Mouse (Mus musculus): ENCODE data around the gene Tsga10ip.
"Not testable (repeated sequence)": the region's sequence is repeated elsewhere in the genome, so short reads cannot be mapped to it uniquely, and the experiment has no call there.

Tsga10ip gene

DNA sequence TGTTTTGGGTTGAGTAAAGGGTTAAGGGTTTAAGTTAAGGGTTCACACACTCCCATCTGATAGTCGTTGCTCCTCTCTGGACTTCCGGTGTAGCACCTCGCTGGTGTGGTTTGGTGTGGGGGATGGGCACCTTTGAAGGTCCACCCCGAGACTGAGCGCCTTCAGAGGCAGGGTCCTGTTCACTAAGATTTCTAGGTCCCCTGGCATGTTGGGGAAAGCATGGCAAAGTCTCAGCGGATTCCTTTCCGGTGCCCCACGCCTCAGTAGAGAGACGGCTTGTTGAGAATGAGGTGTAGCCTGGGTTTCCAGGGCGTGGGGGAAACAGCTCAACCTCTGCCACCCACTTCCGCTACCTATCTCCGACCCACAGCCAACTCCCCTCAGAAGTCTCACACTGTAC is 12.7 kb downstream of the Tsga10ip start:
- no peak for DNase-seq (ENCODE audit: low read depth, low spot score)

DNA sequence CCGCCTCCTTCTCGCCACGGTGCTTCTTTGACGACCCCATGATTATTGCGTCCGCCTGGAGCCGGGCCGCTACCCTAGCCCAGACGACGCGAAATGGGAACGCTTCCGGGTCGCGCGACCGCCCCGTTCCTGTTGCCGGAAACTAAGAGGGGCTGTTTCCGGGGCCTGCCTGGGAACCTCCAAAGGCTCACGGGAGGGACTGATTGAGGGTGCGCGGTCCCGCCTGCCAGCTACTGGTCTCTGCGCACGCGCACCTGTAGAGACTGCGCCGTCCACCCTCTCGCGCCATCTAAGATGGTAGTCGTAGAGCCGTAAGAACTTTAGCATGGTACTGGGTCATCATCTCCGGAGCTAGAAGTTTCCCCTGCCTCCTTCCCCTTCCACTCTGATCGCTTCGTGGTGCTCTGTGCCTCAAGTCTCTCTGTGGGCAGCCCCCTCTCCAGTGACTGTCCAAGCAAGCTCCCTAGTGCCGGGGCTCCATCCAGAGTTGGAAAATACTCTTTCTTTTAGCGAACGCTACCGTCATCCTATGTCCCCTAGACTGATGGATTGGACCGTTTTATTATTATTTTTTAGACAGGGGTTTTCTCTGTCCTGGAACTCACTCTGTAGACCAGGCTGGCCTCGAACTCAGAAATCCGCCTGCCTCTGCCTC is 13.6 kb downstream of the Tsga10ip start, which contains the start of gene Sart1:
Gene Sart1 (minus strand): TSS at position 116 of the 655 bp plus-strand sequence.
- peak; percentile 94 for DNase-seq (ENCODE audit: low read depth, low spot score)

DNA sequence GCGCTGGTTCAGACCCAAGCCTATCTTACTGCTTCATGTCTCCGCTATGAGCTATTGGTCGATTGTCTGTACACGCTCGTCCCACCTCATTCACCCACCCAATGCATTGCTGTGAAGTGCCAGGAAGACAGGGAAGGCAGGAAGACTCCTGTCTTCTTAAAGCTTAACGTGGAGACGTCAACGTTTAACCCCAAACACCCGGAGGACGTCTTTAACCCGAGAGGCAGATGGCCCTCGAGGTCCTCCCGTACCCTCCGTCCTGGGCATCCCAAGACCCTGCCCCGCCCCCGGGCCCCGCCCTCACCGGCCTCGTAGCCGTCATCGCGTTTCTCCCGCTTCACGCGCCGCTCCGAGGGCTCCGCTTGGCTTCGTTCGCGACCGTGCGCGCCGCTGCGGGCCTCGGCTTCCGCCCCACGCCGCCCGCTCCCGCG is 14.3 kb downstream of the Tsga10ip start:
- no peak for DNase-seq (ENCODE audit: low read depth, low spot score)

DNA sequence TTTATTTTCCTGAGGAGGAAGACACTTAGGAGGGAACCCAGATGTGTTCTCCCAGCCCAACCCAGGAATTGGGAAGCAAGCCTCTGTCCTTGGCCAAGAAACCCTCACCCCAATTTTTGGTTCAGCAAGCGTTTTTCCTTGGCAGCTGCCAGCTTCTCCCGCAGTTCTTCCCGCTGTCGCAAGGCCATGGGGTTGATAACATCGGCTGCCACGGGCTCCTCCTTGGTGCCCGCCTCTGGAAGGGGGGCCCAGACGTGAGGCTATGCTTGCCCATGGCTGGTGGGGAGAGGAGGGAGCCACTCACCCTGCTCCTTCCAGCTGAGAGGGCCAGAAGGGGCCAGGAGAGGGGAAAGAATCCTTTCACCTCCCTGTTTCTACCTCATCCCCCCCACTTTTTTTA is 17.6 kb downstream of the Tsga10ip start:
- DNase-seq (ENCODE audit: low read depth, low spot score), result no peak

DNA sequence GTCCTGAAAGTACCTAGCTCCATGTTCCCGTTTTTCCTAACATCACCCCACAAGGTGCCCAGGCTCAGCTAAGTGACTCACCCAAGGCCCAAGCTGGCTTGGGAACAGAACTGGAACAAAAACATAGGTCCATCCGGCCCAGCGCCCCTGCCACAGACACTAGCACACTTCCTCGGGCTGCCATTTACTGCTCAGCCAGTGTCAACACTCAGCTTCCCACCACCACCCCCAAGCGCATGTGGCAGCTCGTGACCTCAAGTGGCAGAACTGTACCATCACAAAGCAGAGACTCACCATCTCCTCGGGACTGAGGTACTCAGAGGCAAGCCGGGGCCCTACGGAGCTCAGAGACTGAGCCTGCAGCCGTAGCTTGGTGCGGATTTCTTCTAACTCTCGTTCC is 19.0 kb downstream of the Tsga10ip start:
- DNase-seq (ENCODE audit: low read depth, low spot score), result no peak

DNA sequence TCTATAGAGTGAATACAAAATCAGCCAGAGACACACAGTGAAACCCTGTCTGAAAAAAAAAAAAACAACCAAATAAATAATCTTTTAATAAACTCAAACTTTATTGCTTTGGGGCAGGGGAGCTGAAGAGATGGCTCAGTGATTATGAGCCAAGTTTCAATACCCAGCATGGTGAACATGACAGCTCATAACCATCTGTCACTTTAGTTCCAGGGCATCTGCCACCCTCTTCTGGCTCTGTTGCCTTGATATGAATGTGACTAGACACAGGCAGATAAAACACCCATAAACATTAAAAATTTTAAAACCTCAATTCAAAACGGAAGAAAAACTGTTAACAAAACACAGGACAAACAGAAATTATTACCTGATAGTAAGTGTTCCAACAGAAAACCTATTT is 24.9 kb downstream of the Tsga10ip start:
- DNase-seq (ENCODE audit: low read depth, low spot score), result no peak

DNA sequence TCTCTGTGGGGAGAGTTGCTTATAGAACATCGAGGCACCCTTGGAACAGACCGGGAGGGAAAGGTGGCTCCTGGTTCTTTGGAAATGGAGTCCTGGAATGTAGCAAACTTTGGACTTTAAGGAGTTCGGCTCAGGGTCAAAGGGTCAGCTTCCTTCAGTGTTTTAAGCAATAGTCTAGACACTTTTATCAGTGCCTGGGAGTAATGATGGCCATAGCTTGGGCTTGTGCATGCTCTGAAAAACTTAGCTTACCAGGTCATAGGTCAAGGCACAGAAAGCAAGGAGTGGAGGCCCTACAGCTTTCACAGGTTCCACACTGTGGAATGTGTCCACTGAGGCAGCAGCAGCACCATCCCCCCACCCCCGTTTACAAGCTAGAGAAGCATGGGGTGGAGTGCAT is 27.6 kb downstream of the Tsga10ip start:
- DNase-seq (ENCODE audit: low read depth, low spot score), result no peak

DNA sequence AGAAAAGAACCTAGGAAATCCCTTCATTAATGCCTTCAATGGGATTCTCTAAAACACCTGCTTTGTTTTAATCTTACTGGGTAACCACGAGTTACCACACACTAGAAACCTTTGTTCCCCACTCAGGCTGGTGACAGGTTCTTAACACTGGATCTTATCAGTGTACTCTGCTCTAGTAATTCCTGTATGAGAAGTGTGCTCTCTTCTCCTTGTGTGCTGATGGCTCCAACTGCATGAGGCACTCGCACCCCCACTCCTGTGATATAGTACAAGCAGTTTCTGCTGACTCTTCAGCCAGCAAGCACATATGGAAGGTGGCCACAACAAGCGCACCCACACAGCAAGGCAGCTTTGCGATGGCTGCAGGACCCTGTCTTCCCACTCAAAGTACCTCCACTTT is 28.1 kb downstream of the Tsga10ip start:
- DNase-seq (ENCODE audit: low read depth, low spot score), result no peak

DNA sequence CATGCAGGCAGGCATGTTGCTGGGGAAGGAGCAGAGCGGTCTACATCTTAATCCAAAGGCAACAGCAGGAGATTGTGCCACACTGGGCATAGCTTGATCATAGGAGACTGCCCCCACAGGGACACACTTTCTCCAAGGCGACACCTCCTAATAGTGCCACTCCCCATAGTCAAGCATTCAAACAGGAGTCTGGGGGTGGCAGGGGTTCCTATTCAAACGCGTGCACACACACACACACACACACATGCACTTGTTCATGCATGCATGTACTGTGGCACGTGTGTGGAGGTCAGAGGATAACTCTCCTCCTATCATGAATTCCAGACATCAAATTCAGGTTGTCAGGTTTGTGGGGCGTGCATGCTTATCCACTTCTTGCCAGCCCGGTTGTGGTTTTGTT is 29.6 kb downstream of the Tsga10ip start:
- DNase-seq (ENCODE audit: low read depth, low spot score), result no peak

DNA sequence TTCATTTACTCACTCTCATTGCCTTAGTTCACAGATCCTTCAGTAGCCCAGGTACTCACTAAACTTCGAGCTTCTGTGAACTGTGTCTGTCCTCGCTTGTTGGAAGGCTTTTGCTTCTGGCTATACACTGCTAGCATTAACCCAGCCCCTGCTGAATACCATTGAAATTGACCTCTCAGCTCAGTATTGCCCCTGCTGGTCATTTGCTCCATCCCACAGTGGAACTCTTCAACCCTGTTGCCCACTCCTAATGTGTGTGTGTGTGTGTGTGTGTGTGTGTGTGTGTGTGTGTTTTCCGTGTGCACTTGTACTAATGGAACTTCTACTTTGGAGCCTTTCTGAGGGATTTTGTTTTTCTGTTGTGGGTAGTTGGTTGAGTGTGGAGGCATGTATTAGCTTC is 31.4 kb downstream of the Tsga10ip start:
- no peak for DNase-seq (ENCODE audit: low read depth, low spot score)

DNA sequence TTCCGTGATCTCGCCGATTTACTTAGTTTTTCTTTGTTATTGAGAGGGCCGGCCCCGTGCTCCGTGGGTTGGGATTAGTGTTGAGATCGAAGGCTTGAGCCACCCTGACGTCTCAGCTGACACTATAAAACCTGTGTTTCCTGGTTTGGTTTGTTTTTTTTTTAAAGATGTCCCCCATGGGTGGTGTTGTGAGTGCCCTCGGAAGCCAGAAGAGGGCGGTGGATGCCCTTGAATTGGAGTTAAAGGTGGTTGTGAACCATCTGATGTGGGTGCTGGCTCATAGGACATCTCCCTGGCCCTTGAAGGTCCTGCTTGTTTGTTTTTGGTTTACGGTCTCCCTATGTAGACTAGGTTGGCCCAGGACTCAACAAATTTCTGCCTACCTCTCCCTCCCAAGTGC is 34.9 kb downstream of the Tsga10ip start:
- DNase-seq (ENCODE audit: low read depth, low spot score), result no peak

DNA sequence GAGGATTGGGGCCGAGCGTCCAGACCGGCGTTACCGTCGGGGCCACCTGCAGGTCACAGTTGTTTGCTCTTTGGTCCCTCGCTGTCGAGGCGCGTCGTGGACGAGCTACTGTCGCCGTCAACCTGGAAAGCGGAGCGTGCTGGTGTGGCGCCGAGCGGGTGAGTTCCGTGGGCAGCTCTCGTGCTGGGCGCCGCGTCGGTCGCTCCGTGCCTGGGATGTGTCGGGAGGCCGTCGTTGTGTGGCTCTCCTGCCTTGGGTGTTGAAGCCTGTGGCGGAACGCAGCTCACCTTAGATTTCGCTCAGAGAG is 35.3 kb downstream of the Tsga10ip start, which contains the start of gene Banf1:
Gene Banf1 (minus strand): TSS at position 116 of the 307 bp plus-strand sequence.
- no peak for DNase-seq (ENCODE audit: low read depth, low spot score)

DNA sequence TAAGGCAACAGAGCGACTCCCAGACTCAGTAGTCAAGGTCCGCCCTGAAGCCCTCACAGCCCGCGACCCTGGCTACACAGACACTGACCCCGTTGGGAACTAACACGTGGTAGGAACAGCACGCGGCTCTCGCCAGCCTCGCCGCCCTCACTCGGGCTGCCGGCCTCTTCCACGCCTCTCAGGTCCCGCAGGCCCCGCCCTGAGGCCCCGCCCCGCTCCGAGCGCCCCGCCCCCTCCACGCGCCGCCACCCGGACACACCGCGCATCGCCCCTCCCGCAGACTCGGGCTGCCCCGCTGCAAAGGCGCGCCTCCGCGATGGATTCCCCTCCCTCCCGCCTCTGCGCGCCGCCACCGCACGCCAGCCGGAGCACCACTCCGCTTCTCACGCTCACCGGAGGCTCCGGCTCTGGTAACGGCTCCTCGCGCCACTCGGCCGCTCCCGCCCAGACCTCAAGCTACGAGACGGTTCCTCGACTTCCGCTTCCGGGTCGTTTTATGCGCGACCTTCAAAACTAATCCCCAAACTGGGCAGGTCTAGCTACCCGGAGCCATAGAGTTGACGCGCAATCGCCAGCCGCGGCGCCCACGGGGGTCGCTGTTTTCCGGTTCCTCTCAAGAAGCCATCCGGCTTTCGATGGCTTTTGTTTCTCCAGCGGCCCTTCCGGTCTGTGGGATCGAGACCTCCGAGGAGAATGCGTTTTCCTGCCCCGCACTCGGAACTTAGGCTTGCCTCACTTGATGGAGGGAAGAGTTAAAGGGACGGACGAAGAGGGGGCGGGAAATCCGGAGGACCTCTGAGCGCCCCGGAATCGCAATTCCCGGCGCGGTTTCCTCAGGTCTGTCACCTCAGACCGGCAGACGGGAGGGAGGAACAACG is 35.9 kb downstream of the Tsga10ip start, which contains the start of gene Eif1ad:
Gene Eif1ad (plus strand): TSS at position 567 of the 878 bp plus-strand sequence.
- peak; percentile 96 for DNase-seq (ENCODE audit: low read depth, low spot score)

DNA sequence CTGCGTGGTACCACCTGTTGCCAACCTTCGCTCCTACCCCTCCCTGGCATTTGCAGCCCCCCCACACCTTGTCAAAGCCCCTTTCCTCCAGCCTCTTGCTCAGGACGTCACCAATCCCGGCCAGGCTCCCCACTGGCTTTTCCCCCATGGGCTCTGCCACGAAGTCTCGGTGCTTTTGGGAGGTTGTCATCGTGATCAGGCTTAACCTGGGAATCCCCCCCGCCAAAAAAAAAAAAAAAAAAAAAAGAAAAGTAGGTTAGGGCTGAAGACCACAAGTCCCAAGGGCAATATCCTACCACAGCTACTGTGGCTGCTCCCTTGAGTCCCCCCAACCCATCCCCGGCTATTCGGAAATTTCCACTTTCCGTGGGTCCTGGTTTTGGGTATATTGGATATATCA is 36.6 kb downstream of the Tsga10ip start:
- no peak for DNase-seq (ENCODE audit: low read depth, low spot score)

DNA sequence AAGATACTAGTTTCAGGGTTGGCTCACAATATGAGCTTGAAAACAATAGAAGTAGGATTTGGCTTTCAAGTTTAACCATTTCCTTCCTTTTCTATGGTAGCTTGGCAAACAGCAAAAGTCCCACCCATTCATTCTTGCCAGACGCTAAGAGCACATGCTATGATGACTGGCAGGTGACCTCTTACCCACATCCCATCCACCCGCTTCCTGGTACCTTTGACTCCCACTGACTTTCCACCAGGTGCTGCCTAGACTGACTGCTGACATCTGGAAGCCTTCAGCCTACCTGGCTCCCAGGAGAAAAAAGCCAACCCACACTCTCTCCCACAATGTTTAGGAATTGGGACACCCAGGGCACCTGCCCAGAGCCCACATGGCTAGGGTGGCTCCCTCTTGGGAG is 38.2 kb downstream of the Tsga10ip start:
- DNase-seq (ENCODE audit: low read depth, low spot score), result no peak

DNA sequence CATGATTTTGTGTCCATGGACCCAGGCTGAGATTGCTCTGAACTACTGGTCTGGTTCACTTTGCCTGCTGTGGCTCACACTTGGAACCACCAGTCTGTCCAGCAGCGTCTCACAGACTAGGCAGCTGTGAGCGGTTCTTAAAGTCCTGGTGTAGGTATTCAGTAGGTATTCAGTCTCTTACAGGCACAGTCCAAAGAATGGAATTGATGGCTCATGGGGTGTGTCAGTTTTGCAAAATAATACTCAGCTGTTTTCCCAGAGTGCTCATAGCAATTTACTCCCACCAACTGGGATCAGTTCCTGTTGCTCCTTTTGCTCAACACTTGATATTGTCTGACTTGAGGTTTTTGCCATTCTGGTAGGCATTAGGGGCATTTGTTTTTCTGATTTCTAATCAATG is 40.1 kb downstream of the Tsga10ip start:
- DNase-seq (ENCODE audit: low read depth, low spot score), result no peak

DNA sequence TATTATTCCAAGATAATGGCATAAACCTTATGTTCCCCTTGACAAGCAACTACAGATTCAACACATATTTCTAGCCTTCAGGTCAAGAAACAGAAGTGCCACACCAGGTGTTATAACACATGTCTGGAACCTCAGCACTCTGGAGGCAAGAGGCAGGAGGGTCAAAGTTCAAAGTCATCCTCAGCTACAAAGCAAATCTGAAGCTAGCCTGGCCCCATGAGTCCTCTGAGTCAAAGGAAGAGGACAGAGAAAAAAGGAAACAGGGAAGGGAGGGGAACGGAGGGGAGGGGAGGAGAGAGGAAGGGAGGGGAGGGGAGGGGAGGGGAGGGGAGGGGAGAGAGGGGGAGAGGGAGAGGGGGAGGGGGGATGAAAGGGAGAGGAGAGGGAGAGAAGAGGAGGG is 46.2 kb downstream of the Tsga10ip start:
- no peak for DNase-seq (ENCODE audit: low read depth, low spot score)

DNA sequence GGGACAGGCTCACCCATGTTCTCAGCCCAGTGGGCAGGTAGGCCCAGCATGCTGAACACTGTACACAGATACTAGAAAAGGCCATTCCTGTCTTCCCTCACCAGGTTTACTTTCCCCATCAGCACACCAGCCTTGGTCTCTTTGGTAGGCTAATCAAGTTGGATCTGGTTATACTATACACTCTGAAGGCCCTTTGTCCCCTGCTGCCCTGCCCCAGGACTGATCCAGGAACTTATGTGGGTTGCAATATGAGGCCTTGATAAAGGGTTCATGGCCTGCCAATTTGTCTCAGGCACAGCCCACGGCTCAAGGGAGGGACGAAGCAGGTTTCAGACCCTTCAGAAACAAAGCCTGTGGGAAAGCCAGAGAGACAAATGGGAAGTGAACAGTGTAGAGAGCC is 48.7 kb downstream of the Tsga10ip start:
- DNase-seq (ENCODE audit: low read depth, low spot score), result no peak

DNA sequence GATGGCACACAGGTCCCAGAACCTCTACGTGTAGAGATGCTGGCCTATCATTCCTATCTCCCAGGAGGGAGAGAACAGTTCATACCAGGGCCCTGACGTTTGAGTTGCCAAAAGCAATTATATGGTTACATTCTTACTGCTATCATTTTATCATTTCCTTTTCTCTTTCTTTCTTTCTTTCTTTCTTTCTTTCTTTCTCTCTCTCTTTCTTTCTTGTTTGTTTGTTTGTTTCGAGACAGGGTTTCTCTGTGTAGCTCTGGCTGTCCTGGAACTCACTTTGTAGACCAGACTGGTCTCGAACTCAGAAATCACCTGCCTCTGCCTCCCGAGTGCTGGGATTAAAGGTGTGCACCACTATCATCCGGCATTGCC is 52.8 kb downstream of the Tsga10ip start, which contains the start of gene Cst6:
Gene Cst6 (minus strand): TSS at position 73 of the 372 bp plus-strand sequence.
- not testable (repeated sequence) for DNase-seq (ENCODE audit: low read depth, low spot score)

DNA sequence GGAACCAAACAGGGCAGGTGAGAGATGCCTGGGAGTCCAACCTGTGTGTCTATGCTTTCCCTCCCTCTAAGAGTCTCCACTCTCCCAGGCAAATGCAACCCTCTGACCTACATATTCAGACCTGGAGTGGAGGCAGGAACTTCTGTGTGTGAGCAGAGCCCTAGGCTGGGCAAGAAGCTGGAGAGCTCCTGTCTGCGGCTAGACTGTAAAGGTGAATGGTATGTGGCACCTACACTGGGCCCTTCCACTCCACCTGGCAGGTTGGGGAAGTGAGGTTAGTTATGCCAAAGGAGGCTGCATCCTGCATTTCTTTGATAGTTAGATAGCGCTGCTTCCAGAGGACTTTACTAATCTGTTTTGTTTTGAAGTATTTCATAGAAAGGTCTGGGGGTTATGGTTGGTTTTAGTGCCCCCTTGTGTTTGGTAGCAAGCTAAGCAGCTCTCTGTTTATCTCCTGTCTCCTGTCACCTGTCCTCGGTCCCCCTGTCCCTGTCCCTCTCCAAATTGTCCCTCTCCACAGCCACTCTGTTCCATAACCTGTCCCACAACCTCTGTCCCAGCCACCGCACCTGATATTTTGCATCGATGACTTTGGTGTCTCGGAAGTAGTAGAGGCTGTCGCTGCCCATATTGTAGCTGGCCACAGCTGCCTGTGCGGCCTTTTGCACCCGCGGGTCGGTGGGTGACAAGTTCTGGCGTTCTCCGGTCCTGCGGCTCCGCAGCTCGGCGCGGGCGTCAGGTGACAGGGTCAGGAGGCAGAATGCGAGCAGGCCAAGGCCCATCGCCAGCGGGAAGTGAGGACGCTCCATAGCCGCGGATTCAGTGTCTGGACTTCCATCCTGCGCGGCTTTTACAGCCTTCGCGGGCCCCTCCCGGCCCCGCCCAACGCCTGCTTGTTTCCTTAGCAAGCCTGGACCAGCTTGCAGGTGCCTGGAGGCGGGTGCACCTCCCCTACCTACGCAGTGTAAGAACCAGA is 53.5 kb downstream of the Tsga10ip start:
- DNase-seq (ENCODE audit: low read depth, low spot score), result peak; percentile 17

DNA sequence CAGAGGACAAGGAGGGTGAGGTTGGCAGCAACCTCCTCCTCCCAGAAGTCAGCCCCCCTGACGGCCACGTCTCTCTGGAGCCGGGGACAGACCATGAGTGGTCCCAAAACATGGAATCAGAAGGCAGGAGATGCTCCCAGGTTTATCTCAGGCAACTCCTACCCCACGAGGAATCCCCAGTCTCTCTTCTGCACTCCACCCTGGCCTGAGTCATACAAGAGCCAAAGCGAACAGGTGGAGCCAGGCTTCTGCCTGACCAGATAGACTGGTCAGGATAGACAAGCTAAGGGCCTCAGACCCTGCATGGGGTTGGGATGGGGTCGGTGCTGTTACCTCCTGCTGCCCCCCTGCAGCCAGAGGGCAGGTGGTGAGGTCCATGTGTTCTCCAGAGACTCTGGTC is 54.3 kb downstream of the Tsga10ip start:
- DNase-seq (ENCODE audit: low read depth, low spot score), result no peak
